Mouse (Mus musculus): ENCODE measurements around the gene Afdn. TPM values are rescaled to one million over a fixed set of nuclear protein-coding genes. Genes with fewer than 3 reads are reported as not detected.
"Not testable (repeated sequence)": the region's sequence is repeated elsewhere in the genome, so short reads cannot be mapped to it uniquely, and the experiment has no call there.

Afdn gene
- polyA plus RNA-seq, 1 experiment from 2014 or later = 54.6 TPM

DNA sequence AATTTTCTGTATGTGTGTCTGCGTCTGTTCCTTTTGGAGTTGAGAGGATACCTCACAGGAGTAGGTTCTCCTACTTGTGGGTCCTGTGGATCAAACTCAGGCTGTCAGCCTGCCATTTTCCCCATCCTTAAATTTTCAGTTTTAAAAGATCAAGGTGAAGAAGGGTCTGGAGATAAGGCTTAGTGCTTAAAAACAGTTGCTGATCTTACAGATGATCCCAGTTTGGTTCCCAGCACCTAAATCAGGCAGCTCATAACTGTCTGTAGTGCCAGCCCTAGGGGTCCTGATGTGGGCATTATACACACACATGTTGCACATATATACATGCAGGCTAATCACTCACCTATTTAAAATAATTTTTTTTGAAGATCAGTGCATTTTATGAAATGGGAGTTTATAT, 69.9 kb downstream of the Afdn start:
- Histone ChIP-seq H3K36me3 (peaks cover 71% of the 10 kb centered on the region), H3K4me1 (no peaks in the 10 kb centered on the region), H3K4me2 (no peak overlapping the region), H3K27me3 (replicated peaks) (no peaks in the 10 kb centered on the region), H3K4me3 (no peak overlapping the region), H3K9me3 (no peaks in the 10 kb centered on the region), H3K27ac (replicated peaks) (no peak overlapping the region), H3K9ac (no peak overlapping the region)
- no peak for ATAC-seq (ENCODE audit: extremely low read depth, insufficient number of reproducible peaks, low FRiP score, low TSS enrichment)
- 75% methylated on average over 1 of the region's 1 CpGs for WGBS

DNA sequence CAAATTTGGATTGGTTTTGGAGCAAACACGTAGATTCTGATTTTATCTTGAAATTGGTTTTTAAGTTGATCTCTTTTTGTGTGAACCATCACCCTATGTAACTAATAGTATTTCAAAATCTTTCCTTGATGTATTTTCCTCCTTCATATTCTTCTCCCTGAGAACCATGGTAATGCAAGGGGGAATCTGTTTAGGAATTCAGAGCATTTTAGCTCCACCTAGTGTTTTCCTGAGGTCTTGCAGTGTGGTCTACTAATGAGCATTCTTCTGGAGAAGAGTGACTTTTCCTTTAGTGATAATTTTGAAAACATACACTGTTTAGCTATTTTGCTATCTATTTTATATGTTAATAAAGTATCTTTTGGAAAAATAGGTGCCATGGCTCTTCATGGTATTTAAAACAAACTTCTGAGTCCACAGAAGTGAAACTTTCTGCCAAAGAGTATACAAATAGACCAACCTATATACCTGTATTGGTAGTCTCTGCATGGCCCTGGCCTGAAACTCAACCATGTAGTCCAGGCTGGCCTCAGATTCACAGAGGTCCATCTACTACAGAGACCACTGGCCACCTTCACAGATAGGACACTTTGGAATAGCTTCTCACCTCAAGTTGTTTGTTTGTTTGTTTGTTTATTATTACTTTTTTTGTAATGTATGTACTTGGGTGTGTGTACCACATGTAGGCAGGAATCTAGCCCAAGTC, 70.5 kb downstream of the Afdn start:
- Histone ChIP-seq H3K27ac (replicated peaks) (no peak overlapping the region), H3K4me3 (no peak overlapping the region), H3K9ac (no peak overlapping the region), H3K4me1 (no peaks in the 10 kb centered on the region), H3K27me3 (replicated peaks) (no peaks in the 10 kb centered on the region), H3K9me3 (no peaks in the 10 kb centered on the region), H3K4me2 (no peak overlapping the region), H3K36me3 (peaks cover 71% of the 10 kb centered on the region)
- 90% methylated on average over 1 of the region's 1 CpGs for WGBS
- ATAC-seq (ENCODE audit: extremely low read depth, insufficient number of reproducible peaks, low FRiP score, low TSS enrichment) = no peak

- H3K4me2 ChIP-seq = no peak overlapping the region
- H3K27ac ChIP-seq (replicated peaks) = no peak overlapping the region
- no peaks in the 10 kb centered on the region for H3K9me3 ChIP-seq
- no peaks in the 10 kb centered on the region for H3K27me3 ChIP-seq (replicated peaks)
- no peak overlapping the region for H3K9ac ChIP-seq
- no peak for ATAC-seq (ENCODE audit: extremely low read depth, insufficient number of reproducible peaks, low FRiP score, low TSS enrichment)
- 73% methylated on average over 4 of the region's 4 CpGs for WGBS
- no peaks in the 10 kb centered on the region for H3K4me1 ChIP-seq
- peaks cover 51% of the 10 kb centered on the region for H3K36me3 ChIP-seq
- no peak overlapping the region for H3K4me3 ChIP-seq
Observed at GRCm38 (mm10) chr17:13835876-13836275, 75.5 kb downstream of the Afdn start.

- no peak overlapping the region for H3K27ac ChIP-seq (replicated peaks)
- no peak overlapping the region for H3K4me3 ChIP-seq
- WGBS = 80% methylated on average over 2 of the region's 2 CpGs
- H3K36me3 ChIP-seq = peaks cover 78% of the 10 kb centered on the region
- no peaks in the 10 kb centered on the region for H3K9me3 ChIP-seq
- H3K4me2 ChIP-seq = no peak overlapping the region
- H3K4me1 ChIP-seq = no peaks in the 10 kb centered on the region
- H3K9ac ChIP-seq = no peak overlapping the region
- no peak for ATAC-seq (ENCODE audit: extremely low read depth, insufficient number of reproducible peaks, low FRiP score, low TSS enrichment)
- no peaks in the 10 kb centered on the region for H3K27me3 ChIP-seq (replicated peaks)
Observed at GRCm38 (mm10) chr17:13850175-13850574, 89.8 kb downstream of the Afdn start.

DNA sequence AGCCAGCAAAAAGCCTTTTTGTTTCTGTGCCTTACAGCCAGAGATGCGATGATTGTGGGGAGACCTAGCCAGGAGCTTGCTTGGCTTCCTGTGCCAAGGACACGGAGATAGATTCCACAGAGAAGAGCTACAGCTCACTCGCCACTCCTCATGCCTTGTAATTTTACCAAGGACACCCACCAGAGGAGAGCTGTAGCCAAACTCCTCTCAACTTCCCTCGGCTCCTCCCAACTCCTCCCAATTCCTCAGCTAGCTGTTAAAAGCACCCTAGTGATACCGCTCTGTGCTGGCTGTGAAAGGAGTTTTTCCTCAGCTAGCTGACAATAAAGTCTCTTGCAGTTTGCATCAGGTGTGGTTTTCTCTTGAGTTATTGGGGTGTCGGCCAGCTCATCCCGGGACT, 93.5 kb downstream of the Afdn start:
- H3K4me2 ChIP-seq; H3K9me3 ChIP-seq; ATAC-seq (ENCODE audit: extremely low read depth, insufficient number of reproducible peaks, low FRiP score, low TSS enrichment); H3K27me3 ChIP-seq (replicated peaks); H3K4me3 ChIP-seq; H3K4me1 ChIP-seq; H3K27ac ChIP-seq (replicated peaks); H3K9ac ChIP-seq: not testable (repeated sequence)
- peaks cover 90% of the 10 kb centered on the region for H3K36me3 ChIP-seq
- WGBS = 78% methylated on average over 7 of the region's 7 CpGs

GRCm38 (mm10) chr17:13855396-13855795, 95.1 kb downstream of the Afdn start:
- ATAC-seq (ENCODE audit: extremely low read depth, insufficient number of reproducible peaks, low FRiP score, low TSS enrichment) = no peak

DNA sequence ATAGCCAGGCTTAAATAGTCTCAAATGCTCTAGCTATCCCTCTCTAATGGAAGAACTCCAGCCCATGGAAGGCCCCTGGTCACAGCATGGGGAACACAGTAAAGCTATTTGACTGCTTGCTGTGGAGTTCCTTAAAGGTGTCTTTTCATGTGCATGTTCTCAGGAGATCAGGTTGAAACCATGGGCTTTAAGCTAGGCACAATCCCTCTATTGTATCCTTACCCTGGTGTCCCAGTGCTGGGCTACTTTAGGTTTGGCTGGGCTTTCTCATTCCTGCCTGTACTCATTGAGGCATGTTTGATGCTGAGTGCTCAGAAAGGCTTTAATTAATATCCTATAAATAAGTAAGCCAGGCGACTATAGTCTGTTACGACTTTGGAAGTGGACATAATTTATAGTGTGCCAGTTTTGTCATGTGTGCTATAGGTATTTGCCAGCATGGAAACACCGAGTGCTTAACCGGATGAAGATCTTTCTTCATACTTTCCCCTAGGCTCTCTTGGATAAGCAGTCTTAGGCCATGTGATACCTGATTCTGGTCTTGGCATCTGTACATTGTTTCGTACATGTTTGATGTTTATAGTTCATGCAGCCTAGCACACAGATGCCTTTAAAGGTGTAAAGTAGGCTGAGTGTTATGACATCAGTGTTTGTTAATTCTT, 96.2 kb downstream of the Afdn start:
- Histone ChIP-seq H3K4me2 (no peak overlapping the region), H3K9ac (no peak overlapping the region), H3K27me3 (replicated peaks) (no peaks in the 10 kb centered on the region), H3K4me1 (no peaks in the 10 kb centered on the region), H3K27ac (replicated peaks) (no peak overlapping the region), H3K4me3 (no peak overlapping the region), H3K36me3 (peaks cover 85% of the 10 kb centered on the region), H3K9me3 (no peaks in the 10 kb centered on the region)
- WGBS = 82% methylated on average over 5 of the region's 5 CpGs
- ATAC-seq (ENCODE audit: extremely low read depth, insufficient number of reproducible peaks, low FRiP score, low TSS enrichment) = no peak

More at GRCm38 (mm10) chr17:13855396-13855795, 95.1 kb downstream of the Afdn start:
- WGBS = 58% methylated on average over 1 of the region's 1 CpGs
- no peaks in the 10 kb centered on the region for H3K27me3 ChIP-seq (replicated peaks)
- H3K4me1 ChIP-seq = no peaks in the 10 kb centered on the region
- no peak overlapping the region for H3K9ac ChIP-seq
- H3K36me3 ChIP-seq = peaks cover 86% of the 10 kb centered on the region
- no peak overlapping the region for H3K4me2 ChIP-seq
- no peak overlapping the region for H3K27ac ChIP-seq (replicated peaks)
- H3K9me3 ChIP-seq = no peaks in the 10 kb centered on the region
- H3K4me3 ChIP-seq = no peak overlapping the region

DNA sequence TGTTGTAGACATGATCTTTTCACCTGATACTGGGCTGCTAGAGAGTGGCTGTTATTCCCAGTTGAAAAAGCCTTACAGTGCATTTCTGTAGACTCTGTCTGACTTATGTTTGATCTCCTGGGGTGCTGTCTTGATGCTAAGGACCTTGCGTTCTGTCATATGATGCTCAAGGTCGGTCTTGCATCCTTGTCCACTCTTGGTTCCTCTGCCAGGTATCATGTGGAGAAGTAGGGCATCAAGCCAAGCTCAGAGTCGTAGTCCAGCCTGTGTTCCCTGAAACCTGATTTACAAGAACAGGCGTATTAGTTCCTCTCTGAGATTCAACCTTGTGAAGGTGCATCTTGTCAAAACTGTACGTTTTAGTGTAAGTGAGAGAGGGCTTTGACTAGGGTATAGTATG, 105.0 kb downstream of the Afdn start:
- no peak for ATAC-seq (ENCODE audit: extremely low read depth, insufficient number of reproducible peaks, low FRiP score, low TSS enrichment)
- H3K36me3 ChIP-seq = peaks cover 72% of the 10 kb centered on the region
- WGBS = 79% methylated on average over 5 of the region's 5 CpGs
- H3K4me3 ChIP-seq = no peak overlapping the region
- no peaks in the 10 kb centered on the region for H3K27me3 ChIP-seq (replicated peaks)
- H3K4me2 ChIP-seq = no peak overlapping the region
- H3K9me3 ChIP-seq = no peaks in the 10 kb centered on the region
- H3K4me1 ChIP-seq = no peaks in the 10 kb centered on the region
- no peak overlapping the region for H3K9ac ChIP-seq
- H3K27ac ChIP-seq (replicated peaks) = no peak overlapping the region

DNA sequence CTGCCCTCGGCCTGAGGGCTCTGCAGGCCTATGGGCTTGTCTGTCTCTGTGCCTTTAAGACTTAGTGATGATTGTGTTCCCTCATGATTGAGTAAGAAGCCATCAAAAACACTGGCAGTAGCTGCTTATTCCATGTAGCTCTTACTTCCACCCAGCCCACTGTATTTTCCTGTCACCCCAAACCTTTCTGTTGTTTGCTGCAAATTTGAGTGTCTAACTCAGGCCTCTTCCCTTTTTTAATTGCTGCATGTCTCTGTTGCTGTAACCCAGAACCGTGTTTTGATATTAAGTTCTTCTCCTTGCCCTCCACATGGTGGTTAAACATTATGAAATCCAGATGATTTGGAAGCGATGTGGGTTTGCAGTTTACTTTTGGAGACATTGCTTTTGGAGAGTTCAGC, 106.6 kb downstream of the Afdn start:
- Histone ChIP-seq H3K4me1 (no peaks in the 10 kb centered on the region), H3K36me3 (peaks cover 74% of the 10 kb centered on the region), H3K9me3 (no peaks in the 10 kb centered on the region), H3K4me2 (no peak overlapping the region), H3K9ac (no peak overlapping the region), H3K4me3 (no peak overlapping the region), H3K27ac (replicated peaks) (no peak overlapping the region), H3K27me3 (replicated peaks) (no peaks in the 10 kb centered on the region)
- 79% methylated on average over 3 of the region's 3 CpGs for WGBS
- ATAC-seq (ENCODE audit: extremely low read depth, insufficient number of reproducible peaks, low FRiP score, low TSS enrichment) = no peak

DNA sequence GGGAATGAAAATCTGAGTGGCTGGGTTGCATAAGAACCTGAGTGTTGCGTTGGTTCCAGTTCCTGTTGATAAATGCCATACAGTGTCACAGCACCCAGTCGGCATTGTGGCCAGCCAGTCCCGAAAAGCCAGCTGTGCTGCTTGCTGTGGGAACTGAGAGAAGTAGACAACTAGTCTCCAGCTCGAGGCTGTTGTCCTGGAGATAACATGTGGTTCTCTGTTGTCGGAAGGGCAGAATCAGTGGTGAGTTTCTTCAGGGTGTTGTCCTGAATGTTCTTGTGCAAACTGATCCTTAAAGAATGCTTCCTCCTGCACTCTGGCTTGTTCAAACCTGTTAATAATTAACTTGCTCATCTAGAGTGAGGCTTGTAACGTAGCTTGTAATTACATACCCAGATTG, 107.1 kb downstream of the Afdn start:
- H3K4me3 ChIP-seq = no peak overlapping the region
- H3K27ac ChIP-seq (replicated peaks) = no peak overlapping the region
- H3K36me3 ChIP-seq = peaks cover 76% of the 10 kb centered on the region
- no peaks in the 10 kb centered on the region for H3K9me3 ChIP-seq
- no peaks in the 10 kb centered on the region for H3K4me1 ChIP-seq
- H3K27me3 ChIP-seq (replicated peaks) = no peaks in the 10 kb centered on the region
- H3K9ac ChIP-seq = no peak overlapping the region
- WGBS = 49% methylated on average over 6 of the region's 6 CpGs
- no peak overlapping the region for H3K4me2 ChIP-seq
- no peak for ATAC-seq (ENCODE audit: extremely low read depth, insufficient number of reproducible peaks, low FRiP score, low TSS enrichment)

DNA sequence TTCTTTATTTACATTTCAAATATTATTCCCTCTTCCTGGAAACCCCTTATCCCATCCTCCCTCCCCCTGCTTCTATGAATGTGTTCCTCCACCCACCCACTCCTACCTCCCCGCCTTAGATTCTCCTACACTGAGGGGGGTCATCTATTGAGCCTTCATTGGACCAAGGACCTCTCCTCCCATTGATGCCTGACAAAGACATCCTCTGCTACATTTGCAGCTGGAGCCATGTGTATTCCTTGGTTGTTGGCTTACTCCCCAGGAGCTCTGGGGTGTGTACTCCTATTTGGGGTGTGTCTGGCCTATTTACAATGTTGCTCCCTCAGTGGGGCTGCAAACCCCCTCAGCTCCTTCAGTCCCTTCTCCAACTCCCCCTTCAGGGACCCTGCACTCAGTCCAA, 109.9 kb downstream of the Afdn start:
- peaks cover 72% of the 10 kb centered on the region for H3K36me3 ChIP-seq

DNA sequence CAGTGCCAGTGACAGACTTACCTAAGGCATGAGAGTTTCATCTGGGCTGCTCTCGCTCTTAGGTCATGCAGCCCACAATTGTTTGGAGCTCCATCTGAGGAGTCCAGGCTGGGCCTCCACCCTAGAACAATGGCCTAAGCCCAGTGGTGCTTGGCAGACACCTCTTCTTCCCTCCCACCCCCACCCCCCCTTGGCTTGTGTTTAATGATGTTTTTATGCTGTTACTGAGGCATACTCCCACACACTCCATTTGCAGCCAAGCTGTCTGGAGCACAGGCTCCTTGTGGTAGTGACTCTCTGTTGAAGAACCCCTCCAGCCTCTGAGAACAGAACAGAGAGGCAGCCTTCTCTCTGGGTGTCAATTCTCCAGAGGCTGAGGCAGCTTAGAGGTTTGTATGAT, 113.9 kb downstream of the Afdn start:
- WGBS = 84% methylated on average over 1 of the region's 1 CpGs
- H3K27ac ChIP-seq (replicated peaks) = no peak overlapping the region
- H3K4me2 ChIP-seq = no peak overlapping the region
- peaks cover 66% of the 10 kb centered on the region for H3K36me3 ChIP-seq
- H3K4me3 ChIP-seq = no peak overlapping the region
- no peaks in the 10 kb centered on the region for H3K27me3 ChIP-seq (replicated peaks)
- H3K9me3 ChIP-seq = 0 out of 2 replicates have a peak, but pooled peaks cover 3% of the 10 kb centered on the region
- ATAC-seq (ENCODE audit: extremely low read depth, insufficient number of reproducible peaks, low FRiP score, low TSS enrichment) = no peak
- no peak overlapping the region for H3K9ac ChIP-seq
- H3K4me1 ChIP-seq = no peaks in the 10 kb centered on the region

More for the DNA sequence above, 109.9 kb downstream of the Afdn start:
- no peaks in the 10 kb centered on the region for H3K4me1 ChIP-seq
- no peaks in the 10 kb centered on the region for H3K27me3 ChIP-seq (replicated peaks)
- WGBS = 89% methylated on average over 1 of the region's 1 CpGs
- H3K9me3 ChIP-seq = 0 out of 2 replicates have a peak, but pooled peaks cover 3% of the 10 kb centered on the region
- H3K27ac ChIP-seq (replicated peaks) = no peak overlapping the region
- H3K9ac ChIP-seq = no peak overlapping the region
- H3K4me3 ChIP-seq = no peak overlapping the region
- no peak for ATAC-seq (ENCODE audit: extremely low read depth, insufficient number of reproducible peaks, low FRiP score, low TSS enrichment)
- no peak overlapping the region for H3K4me2 ChIP-seq

Measured in heart, embryonic 13.5 days (tissue).